Comparison of ENCODE assay signal across 8 mouse cellular contexts in genomic region chr9:59656635-59657617, GRCm38 (mm10). TPM values are rescaled to one million over a fixed set of nuclear protein-coding genes. Genes with fewer than 3 reads are reported as not detected.
DNase-seq lines count a peak whose midpoint lies in the region; ATAC-seq lines count a peak whose summit lies in the region.

No protein-coding gene starts in this region.

- no peaks in the 10 kb centered on the region for H3K27me3 ChIP-seq in intestine, embryonic 16.5 days (replicated peaks; ENCODE audit: control insufficient read depth, insufficient read depth, low read length)
- H3K27me3 ChIP-seq in limb, embryonic 11.5 days (ENCODE audit: control insufficient read depth, insufficient read depth, low read length) = no peaks in the 10 kb centered on the region
- no peaks in the 10 kb centered on the region for H3K27me3 ChIP-seq in midbrain, embryonic 12.5 days

- H3K4me3 ChIP-seq in intestine, embryonic 16.5 days (ENCODE audit: low read length) = peak overlapping the region; percentile 86
- peak overlapping the region; percentile 74 for H3K4me3 ChIP-seq in limb, embryonic 11.5 days (ENCODE audit: low read depth, low read length)
- peak overlapping the region; percentile 88 for H3K4me3 ChIP-seq in midbrain, embryonic 12.5 days

- DNase-seq in layer of hippocampus, adult 11-12 months (ENCODE audit: low spot score) = peak; percentile 84
- DNase-seq in layer of hippocampus, adult 9-10 months (ENCODE audit: low spot score) = no peak
- peak; percentile 96 for DNase-seq in embryo, embryonic 11 days
- DNase-seq in limb, embryonic 11.5 days (ENCODE audit: low spot score) = peak; percentile 94
- peak; percentile 91 for DNase-seq in right cerebral cortex, postnatal 4 days

- peak overlapping the region; percentile 96 for H3K27ac ChIP-seq in intestine, embryonic 16.5 days (ENCODE audit: low read length)
- peak overlapping the region; percentile 90 for H3K27ac ChIP-seq in limb, embryonic 11.5 days (replicated peaks; ENCODE audit: low read depth, low read length)
- H3K27ac ChIP-seq in midbrain, embryonic 12.5 days (replicated peaks) = peak overlapping the region; percentile 98

- H3K4me1 ChIP-seq in intestine, embryonic 16.5 days (ENCODE audit: control insufficient read depth, insufficient read depth, low read length) = peaks cover 50% of the 10 kb centered on the region
- H3K4me1 ChIP-seq in limb, embryonic 11.5 days (ENCODE audit: control insufficient read depth, insufficient read depth, low read length) = peaks cover 16% of the 10 kb centered on the region
- H3K4me1 ChIP-seq in midbrain, embryonic 12.5 days = peaks cover 39% of the 10 kb centered on the region

- H3K9me3 ChIP-seq in intestine, embryonic 16.5 days (ENCODE audit: control insufficient read depth, low read length) = no peaks in the 10 kb centered on the region
- no peaks in the 10 kb centered on the region for H3K9me3 ChIP-seq in limb, embryonic 11.5 days (ENCODE audit: control insufficient read depth, low read length)
- no peaks in the 10 kb centered on the region for H3K9me3 ChIP-seq in midbrain, embryonic 12.5 days

- ATAC-seq in granulocyte monocyte progenitor cell, adult 5-6 weeks (replicated peaks; ENCODE audit: poor library complexity, severe bottlenecking) = peak; percentile 26
- ATAC-seq in intestine, embryonic 16.5 days = peak; percentile 4
- peak; percentile 15 for ATAC-seq in limb, embryonic 11.5 days (ENCODE audit: insufficient number of reproducible peaks, low FRiP score, low TSS enrichment, low read depth)
- ATAC-seq in midbrain, embryonic 12.5 days (ENCODE audit: low FRiP score, low read depth) = peak; percentile 60

- H3K4me2 ChIP-seq in intestine, embryonic 16.5 days (ENCODE audit: low read depth, low read length) = peak overlapping the region; percentile 47
- H3K4me2 ChIP-seq in limb, embryonic 11.5 days (ENCODE audit: low read depth, severe bottlenecking) = peak overlapping the region; percentile 85
- H3K4me2 ChIP-seq in midbrain, embryonic 12.5 days (replicated peaks) = peak overlapping the region; percentile 67

- under 1% methylated on average over 65 of the region's 65 CpGs for WGBS in intestine, embryonic 16.5 days
- under 1% methylated on average over 65 of the region's 65 CpGs for WGBS in limb, embryonic 11.5 days
- under 1% methylated on average over 63 of the region's 65 CpGs for WGBS in midbrain, embryonic 12.5 days

- peak overlapping the region; percentile 85 for H3K9ac ChIP-seq in intestine, embryonic 16.5 days (ENCODE audit: low read depth, low read length)
- peak overlapping the region; percentile 92 for H3K9ac ChIP-seq in limb, embryonic 11.5 days (ENCODE audit: low read length)
- peak overlapping the region; percentile 92 for H3K9ac ChIP-seq in midbrain, embryonic 12.5 days (replicated peaks)

- H3K36me3 ChIP-seq in intestine, embryonic 16.5 days (ENCODE audit: control insufficient read depth, insufficient read depth, low read length) = 0 out of 2 replicates have a peak, but pooled peaks cover 4% of the 10 kb centered on the region
- peaks cover 8% of the 10 kb centered on the region for H3K36me3 ChIP-seq in limb, embryonic 11.5 days (ENCODE audit: control insufficient read depth, insufficient read depth, low read length)
- H3K36me3 ChIP-seq in midbrain, embryonic 12.5 days = peaks cover 19% of the 10 kb centered on the region

RNA-seq across cellular contexts. Expression of gene Pkm, which starts 0.8 kb away (rescaled TPM):
- 513 and 525 TPM in 2 replicates for total RNA-seq in granulocyte monocyte progenitor cell, adult 5-6 weeks (2014; fragmentation: Nextera tagmentation)
- total RNA-seq in granulocyte monocyte progenitor cell, adult 5-6 weeks (2017) = 1,005 and 1,006 TPM in 2 replicates
- 1,051 and 1,198 TPM in 2 replicates for polyA plus RNA-seq in intestine, embryonic 16.5 days (2015; fragmentation: Nextera tagmentation; extraction: Ambion mirVana)
- 1,975 and 1,999 TPM in 2 replicates for polyA plus RNA-seq in limb, embryonic 11.5 days (2014; fragmentation: Nextera tagmentation; extraction: Ambion mirVana)
- polyA plus RNA-seq in midbrain, embryonic 12.5 days (2016; fragmentation: Nextera tagmentation; extraction: Ambion mirVana) = 1,621 and 1,694 TPM in 2 replicates

RNA-seq across cellular contexts. Expression of gene Gramd2, which starts 23.0 kb away (rescaled TPM):
- total RNA-seq in granulocyte monocyte progenitor cell, adult 5-6 weeks (2014; fragmentation: Nextera tagmentation) = not detected in 2 replicates
- total RNA-seq in granulocyte monocyte progenitor cell, adult 5-6 weeks (2017) = not detected in 2 replicates
- polyA plus RNA-seq in intestine, embryonic 16.5 days (2015; fragmentation: Nextera tagmentation; extraction: Ambion mirVana) = 1.1 and 1.6 TPM in 2 replicates
- 0.20 and 0.27 TPM in 2 replicates for polyA plus RNA-seq in limb, embryonic 11.5 days (2014; fragmentation: Nextera tagmentation; extraction: Ambion mirVana)
- 0.38 and 0.40 TPM in 2 replicates for polyA plus RNA-seq in midbrain, embryonic 12.5 days (2016; fragmentation: Nextera tagmentation; extraction: Ambion mirVana)

RNA-seq across cellular contexts. Expression of gene Parp6, which starts 39.8 kb away (rescaled TPM):
- total RNA-seq in granulocyte monocyte progenitor cell, adult 5-6 weeks (2014; fragmentation: Nextera tagmentation) = 24.7 and 34.6 TPM in 2 replicates
- 10.9 and 21.2 TPM in 2 replicates for total RNA-seq in granulocyte monocyte progenitor cell, adult 5-6 weeks (2017)
- 20.2 and 22.2 TPM in 2 replicates for polyA plus RNA-seq in intestine, embryonic 16.5 days (2015; fragmentation: Nextera tagmentation; extraction: Ambion mirVana)
- polyA plus RNA-seq in limb, embryonic 11.5 days (2014; fragmentation: Nextera tagmentation; extraction: Ambion mirVana) = 28.2 and 29.7 TPM in 2 replicates
- polyA plus RNA-seq in midbrain, embryonic 12.5 days (2016; fragmentation: Nextera tagmentation; extraction: Ambion mirVana) = 117 and 126 TPM in 2 replicates

Comparison
In these comparisons a context has a peak if more than half of its experiments do, and no peak if none do; other contexts are left out.
1. ATAC-seq: peak in every context shown above with its lines; median percentile 60 in midbrain, embryonic 12.5 days; 26 in granulocyte monocyte progenitor cell, adult 5-6 weeks; 15 in limb, embryonic 11.5 days; 4 in intestine, embryonic 16.5 days.